Mouse (Mus musculus) layer of hippocampus, adult 8-10 months (tissue): ENCODE measurements around the gene Abcb1a. TPM values are rescaled to one million over a fixed set of nuclear protein-coding genes. Genes with fewer than 3 reads are reported as not detected.

Source experiments
- DNase-seq, 2 experiments: peaks; one replicate each; pipeline ENCODE4 v3.0.0; 2022; ENCODE audit warnings: low spot score in 2 of 2
- total RNA-seq, 4 experiments: library from RNA; stranded (reverse); gene quantifications; 2 replicates each; pipeline ENCODE4 v1.2.4; 2022

Abcb1a gene
- total RNA-seq = 10 to 100 TPM; 16.2 to 17.8 (median 17.0) TPM

GRCm38 (mm10) chr5:8659911-8660737 lies at the start of gene Abcb1a:
TSS of gene Abcb1a (plus strand) at chr5:8660077.
- DNase-seq = no peak

GRCm38 (mm10) chr5:8622071-8622595 lies 37.7 kb upstream of the Abcb1a start:
- peak; percentile 49 to 60 for DNase-seq

DNA sequence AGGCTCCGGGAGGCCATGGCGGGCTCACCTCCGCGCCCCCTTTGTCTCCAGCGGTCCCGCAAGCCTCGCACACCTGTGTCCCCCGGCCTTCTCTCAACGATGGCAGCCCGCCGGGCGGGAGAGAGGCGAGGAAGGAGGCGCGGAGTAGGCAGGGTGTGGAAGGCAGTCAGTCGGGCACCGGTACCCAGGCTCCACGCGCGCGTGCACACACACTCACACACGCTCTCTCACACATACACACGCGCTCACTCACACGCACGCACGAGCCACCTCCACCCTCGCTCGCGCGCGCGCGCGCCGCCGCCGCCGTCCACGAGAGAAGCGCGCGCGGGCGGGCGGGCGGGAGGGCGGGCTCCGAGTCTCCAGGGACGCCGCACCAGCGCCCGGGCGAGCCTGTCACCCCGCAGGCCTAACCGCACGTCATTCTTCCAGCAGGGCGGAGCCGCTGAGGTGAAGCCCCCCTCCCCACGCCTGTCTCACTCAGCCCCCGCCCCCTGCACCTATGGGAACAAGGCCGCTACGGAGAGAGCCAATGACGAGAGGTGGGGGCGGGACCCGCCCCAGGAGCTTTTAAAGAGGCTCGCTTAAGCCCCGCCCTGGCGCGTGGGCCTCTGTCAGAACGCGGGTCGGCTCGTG lies 37.2 kb upstream of the Abcb1a start, which contains the start of gene Rundc3b:
TSS of gene Rundc3b (minus strand) at position 357 of the 636 bp plus-strand sequence.
- DNase-seq = peak; percentile 90 to 91

- DNase-seq = no peak
Observed at GRCm38 (mm10) chr5:8632901-8633300, 27.0 kb upstream of the Abcb1a start.

DNA sequence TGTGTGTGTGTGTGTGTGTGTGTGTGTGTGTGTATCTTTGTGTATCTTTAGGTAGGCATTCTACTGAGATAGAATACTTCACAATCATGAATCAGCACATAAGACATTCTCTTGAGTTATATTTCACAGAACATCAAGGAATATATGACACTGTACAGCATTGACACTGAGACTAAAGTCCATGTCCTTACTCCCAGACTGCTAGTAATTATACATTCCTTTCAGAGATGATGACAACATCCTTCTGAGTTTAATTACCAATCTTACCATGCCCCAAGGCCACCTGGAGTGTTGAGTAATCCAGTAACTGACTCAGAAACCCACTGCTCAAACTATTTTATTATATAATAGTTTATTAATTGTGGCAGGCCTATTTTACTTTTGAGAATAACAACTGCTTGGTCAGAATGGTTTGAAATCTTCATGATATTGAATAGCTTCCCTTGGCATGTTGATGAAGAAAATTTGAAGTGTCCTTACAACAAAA lies 25.3 kb upstream of the Abcb1a start:
- DNase-seq = no peak

DNA sequence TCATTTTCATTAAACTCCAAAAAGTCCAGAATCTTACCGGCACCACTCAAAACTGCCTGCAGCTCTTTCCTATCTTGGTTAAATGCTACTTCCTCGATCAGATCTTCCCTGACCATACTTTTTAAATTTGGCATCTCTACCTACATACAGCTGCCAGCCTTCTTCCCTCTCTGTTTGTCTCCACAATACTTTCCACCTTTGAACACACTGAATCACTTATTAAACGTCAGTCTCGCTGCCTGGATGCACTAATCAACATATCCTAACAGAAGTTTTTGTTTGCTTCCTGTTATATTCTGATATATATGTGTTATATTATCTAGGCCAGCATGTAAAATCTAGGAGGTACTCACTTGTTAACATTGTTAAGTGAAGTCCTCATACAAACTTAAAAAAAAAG lies 11.6 kb upstream of the Abcb1a start:
- no peak for DNase-seq

DNA sequence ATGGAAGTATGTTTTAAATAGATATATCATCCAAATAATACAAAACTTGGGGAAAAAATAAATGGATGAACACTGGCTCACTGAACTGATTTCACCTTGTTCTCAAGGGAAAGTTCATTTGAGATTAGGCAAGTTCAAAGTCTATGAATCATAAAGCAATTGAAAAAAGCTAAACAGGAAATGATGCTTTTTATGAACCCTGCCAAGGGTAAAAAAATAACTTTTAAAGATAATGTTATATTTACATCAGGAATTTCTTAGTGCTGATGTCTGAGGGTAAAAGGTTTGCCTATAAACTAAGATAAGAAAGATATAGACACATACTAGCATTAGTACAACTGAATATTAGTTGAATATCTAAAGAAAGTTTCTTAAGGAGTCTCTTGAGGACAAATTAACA lies 11.1 kb upstream of the Abcb1a start:
- no peak for DNase-seq

DNA sequence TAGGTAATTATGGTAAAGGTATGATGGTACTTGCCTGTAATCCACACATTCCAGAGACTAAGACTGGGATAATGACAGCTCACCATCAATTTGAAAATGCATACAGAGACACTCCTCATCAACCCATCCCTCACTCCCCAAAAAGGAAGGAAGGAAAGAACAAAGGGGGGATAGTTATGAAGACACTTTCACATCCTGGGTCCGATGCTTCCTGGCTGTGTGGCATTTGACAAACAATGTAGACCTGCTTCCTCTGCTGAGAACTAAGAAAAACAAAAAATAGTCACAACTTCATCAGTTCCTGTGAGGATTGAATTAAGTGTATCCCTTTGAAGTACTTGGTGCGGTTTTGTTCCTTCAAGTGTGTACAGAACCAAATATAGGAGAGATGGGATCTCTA lies 7.8 kb upstream of the Abcb1a start:
- no peak for DNase-seq

DNA sequence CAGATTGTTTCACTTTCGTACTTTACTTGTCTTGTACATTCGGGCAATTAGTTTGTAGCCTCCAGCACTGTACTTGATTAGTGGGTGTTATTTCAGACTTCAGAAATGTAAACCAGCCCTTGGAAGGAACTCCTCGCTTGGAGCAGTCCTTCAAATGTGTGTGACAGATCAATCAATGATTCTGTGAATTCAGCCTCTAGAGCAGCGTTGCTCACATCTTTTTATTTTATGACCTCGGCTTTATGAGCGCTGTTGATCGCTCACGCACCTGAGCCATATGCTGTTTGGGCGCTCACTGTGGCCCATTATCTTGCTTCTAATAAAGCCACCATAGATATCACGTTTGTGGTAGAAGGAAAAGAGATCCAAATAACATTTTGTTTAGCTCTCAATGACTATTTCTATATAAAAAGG lies 868 bp downstream of the Abcb1a start:
- no peak for DNase-seq

DNA sequence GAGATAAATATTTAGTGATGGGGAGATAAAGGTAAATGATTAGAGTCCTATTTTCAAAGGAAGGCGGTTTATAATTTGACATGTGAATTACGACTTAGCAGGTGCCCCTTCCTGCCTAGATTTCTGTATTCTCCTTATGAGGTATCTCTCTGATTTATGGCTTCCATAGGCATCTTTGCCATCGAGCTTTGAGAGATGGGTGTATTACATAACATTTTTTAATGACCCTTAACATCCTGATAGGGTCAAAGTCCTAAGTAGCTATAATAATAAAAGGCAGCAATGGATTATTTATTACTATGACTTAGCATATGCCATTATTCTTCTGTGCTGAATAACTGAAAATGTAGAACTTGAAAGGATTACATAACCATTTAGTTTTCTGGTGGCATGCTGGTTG lies 4.8 kb downstream of the Abcb1a start:
- DNase-seq = no peak

GRCm38 (mm10) chr5:8667758-8668474 lies 8.0 kb downstream of the Abcb1a start:
- DNase-seq = no peak

GRCm38 (mm10) chr5:8669606-8670005 lies 9.7 kb downstream of the Abcb1a start:
- DNase-seq = no peak

GRCm38 (mm10) chr5:8675262-8675951 lies 15.5 kb downstream of the Abcb1a start:
- no peak for DNase-seq

GRCm38 (mm10) chr5:8675952-8676262 lies 16.0 kb downstream of the Abcb1a start:
- DNase-seq = no peak

GRCm38 (mm10) chr5:8681166-8681565 lies 21.3 kb downstream of the Abcb1a start:
- no peak for DNase-seq

DNA sequence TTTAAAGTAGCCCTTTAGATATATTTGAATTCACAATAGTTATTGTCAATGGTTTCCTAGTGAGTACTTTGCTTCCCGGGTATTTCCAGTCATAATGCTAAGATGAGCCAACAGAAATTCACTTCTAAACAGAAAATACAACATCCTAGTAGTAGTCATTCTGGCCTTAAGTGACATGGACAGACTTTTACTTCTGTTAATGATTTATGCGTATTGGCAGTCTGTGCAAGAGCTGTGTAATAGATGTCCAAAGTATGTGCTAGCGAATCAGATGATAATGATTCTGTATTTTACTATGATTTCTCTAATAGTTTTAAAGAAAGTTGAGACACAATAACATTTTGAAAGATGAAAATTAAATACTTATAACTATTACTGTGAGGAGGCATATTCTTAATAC lies 23.8 kb downstream of the Abcb1a start:
- no peak for DNase-seq

DNA sequence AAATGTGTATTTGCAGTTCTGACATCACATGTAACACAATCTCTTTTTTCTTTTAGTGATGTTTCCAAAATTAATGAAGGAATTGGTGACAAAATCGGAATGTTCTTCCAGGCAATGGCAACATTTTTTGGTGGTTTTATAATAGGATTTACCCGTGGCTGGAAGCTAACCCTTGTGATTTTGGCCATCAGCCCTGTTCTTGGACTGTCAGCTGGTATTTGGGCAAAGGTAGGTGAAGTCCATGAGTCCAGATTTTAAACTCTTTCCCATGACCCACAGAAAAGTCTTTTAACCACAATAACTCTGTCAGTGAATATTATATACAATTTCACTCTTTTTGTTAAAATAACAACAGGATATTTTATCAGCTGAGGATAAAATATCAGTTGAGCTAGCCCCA lies 26.2 kb downstream of the Abcb1a start:
- no peak for DNase-seq

DNA sequence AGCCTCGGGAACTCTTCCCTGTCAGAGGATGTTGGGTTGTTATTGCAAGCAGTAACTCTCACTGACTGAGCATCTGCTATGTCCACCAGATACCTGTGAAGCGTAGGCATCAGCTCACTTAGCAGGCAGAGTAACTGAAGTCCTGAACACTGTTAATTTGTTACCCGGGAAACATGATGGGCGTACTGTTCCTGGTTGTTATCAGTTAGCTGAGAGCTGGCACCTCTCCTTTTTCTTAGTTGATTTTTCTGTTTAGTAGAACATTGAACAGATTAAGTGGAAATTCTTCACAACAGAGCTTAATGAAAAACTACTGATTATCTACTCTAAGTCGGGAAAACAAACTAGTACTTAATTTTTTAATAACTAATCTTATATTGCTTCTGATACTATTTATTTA lies 27.7 kb downstream of the Abcb1a start:
- no peak for DNase-seq

DNA sequence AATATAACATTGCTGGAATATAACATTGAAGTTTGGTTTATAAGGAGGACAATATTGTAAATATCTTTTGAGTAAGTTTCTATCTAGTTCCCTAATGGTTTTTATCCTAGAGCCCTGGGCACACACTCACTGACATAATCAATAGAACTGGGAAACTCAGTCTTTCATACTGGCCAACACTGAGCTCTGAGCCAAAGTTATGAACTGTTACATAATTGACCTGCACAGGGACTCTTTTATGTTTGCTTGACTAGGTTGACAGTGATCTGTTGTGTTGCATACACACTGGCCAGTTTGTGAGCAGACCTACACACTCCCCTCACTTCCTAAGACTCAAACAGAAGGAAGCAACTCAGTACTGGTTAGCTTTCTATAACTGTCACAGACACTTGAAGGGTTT lies 56.2 kb downstream of the Abcb1a start:
- DNase-seq = no peak

DNA sequence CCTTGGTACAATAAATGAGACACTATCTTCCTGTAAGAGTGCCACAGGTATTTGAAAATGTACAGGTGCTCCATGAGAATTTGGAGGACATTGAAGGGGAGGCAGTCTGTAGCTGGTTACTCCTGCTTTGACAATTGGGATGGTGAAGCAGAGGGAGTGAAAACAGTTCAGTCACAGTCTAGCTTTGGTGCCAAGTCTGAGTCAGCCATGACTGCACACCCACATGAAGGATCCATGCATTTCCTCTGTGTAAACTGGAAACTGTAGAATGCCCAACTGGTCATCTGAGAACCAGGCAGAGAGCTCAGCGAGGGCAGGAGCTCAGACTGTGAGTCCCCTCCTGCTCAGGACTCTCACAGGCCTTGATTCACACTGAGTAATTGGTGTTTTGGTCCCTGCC lies 59.7 kb downstream of the Abcb1a start:
- DNase-seq = no peak

DNA sequence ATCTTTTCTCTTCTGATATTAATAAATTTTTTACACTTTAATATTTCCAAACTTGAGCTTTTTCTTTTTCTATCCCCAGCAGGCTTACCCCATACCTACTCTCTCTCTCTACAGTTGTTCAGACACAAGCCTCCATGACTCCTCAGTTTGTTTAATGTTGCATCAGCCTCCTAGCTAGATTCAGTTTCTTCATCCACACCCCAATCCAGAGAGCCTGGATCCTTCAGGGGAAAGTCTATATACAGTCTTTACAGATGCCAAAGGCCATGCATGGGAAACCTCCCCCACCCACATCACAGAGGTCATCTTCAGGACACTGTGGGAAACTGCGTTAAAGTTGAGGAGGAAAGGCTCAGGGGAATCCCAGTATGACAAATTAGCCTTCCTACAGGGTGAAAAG lies 62.3 kb downstream of the Abcb1a start:
- DNase-seq = no peak
